Mouse (Mus musculus): Measurements from ENCODE around the gene Fzd7.

Fzd7 gene

GRCm38 (mm10) chr1:59472368-59473180 is 9.7 kb upstream of the Fzd7 start:
- DNase-seq (ENCODE audit: low spot score in 2 of 2): no peak

GRCm38 (mm10) chr1:59473181-59473555 is 9.1 kb upstream of the Fzd7 start:
- DNase-seq (ENCODE audit: low spot score in 2 of 2): no peak

- no peak for DNase-seq (ENCODE audit: low spot score in 2 of 2)
These were observed 6.6 kb upstream of the Fzd7 start for GRCm38 (mm10) chr1:59475618-59476017.

DNA sequence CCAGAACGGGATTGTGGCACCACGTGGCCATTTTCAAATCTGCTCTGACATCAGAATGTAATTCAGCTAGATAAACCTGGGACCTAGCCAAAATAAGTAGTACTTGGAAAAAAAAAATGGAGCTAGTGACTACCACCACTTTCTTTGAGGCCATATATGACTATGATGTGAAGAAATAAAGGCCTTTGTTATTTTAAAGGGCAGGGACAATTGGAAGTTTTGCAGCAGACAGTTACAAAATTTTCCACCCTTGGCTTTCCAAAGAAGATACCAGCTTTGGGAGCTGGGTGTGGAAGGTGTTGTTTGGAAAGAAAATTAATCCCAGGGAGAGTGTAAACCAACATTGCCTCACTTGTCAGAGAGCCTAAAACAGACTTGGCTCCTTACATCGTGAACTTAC is 3.3 kb upstream of the Fzd7 start:
- DNase-seq (ENCODE audit: low spot score in 2 of 2): no peak

GRCm38 (mm10) chr1:59480821-59481455 is 1.3 kb upstream of the Fzd7 start:
- DNase-seq (ENCODE audit: low spot score in 2 of 2): no peak

DNA sequence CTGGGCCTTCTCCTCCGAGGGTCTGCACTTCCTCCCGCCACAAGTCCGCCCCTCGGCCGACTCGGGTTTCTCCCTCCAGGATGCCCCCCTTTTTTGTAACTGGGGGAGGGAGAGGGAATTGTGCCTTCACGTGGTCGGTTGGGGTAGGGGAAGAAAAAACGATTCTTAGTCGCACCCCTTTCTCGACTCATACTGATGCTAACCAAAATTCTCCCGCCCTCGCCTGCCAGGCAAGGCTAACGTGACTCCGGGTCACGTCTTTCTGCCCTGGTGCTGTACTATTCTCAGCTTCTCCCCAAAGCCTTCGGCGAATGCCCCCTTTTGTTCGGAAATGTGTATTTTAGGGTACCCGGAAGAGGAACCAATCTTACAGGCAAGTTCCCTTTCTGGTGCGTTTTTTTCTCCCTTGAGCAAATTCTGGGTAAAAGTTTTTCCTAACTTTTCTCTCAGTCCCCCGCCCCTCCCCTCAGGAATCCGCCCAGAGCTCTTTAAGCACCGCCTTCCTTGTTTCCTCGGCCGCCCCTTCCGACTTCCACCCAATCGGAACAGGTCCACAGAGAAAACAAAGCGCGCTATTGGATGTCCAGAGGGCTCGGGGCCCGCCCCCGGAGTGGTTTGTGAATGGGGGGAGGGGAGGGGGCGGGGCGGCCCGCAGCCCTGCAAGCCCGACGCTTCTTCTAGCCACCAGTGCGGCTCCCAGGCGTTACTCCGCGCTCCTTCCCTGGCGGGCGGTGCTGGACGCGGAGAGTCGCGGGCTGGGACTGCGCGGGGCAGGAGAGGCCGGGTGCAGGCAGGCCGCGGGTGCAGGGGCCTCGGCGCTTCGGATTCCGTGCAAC is 550 bp upstream of the Fzd7 start:
- DNase-seq (ENCODE audit: low spot score in 2 of 2): peak; percentile 82 to 83

- no peak for DNase-seq (ENCODE audit: low spot score in 2 of 2)
These were observed 684 bp downstream of the Fzd7 start for GRCm38 (mm10) chr1:59482696-59483520.

DNA sequence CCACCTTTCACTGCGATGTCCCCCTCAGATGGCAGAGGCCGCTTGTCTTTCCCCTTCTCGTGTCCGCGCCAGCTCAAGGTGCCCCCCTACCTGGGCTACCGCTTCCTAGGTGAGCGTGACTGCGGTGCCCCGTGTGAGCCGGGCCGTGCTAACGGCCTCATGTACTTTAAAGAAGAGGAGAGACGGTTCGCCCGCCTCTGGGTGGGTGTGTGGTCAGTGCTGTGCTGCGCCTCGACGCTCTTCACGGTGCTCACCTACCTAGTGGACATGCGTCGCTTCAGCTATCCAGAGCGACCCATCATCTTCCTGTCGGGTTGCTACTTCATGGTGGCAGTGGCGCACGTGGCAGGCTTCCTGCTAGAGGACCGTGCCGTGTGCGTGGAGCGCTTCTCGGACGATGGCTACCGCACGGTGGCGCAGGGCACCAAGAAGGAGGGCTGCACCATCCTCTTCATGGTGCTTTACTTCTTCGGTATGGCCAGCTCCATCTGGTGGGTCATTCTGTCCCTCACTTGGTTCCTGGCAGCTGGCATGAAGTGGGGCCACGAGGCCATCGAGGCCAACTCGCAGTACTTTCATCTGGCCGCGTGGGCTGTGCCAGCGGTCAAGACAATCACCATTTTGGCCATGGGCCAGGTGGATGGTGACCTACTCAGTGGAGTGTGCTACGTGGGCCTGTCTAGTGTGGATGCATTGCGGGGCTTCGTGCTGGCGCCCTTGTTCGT is 1.5 kb downstream of the Fzd7 start:
- DNase-seq (ENCODE audit: low spot score in 2 of 2): peak; percentile 46 to 56

DNA sequence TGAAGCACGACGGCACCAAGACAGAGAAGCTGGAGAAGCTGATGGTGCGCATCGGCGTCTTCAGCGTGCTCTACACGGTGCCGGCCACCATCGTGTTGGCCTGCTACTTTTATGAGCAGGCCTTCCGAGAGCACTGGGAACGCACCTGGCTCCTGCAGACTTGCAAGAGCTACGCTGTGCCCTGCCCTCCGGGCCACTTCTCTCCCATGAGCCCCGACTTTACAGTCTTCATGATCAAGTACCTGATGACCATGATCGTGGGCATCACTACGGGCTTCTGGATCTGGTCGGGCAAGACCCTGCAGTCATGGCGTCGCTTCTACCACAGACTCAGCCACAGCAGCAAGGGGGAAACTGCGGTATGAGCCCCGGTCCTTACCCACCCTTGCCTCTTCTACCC is 2.1 kb downstream of the Fzd7 start:
- DNase-seq (ENCODE audit: low spot score in 2 of 2): no peak

- DNase-seq (ENCODE audit: low spot score in 2 of 2): no peak
These were observed 2.9 kb downstream of the Fzd7 start for GRCm38 (mm10) chr1:59484791-59485785.

DNA sequence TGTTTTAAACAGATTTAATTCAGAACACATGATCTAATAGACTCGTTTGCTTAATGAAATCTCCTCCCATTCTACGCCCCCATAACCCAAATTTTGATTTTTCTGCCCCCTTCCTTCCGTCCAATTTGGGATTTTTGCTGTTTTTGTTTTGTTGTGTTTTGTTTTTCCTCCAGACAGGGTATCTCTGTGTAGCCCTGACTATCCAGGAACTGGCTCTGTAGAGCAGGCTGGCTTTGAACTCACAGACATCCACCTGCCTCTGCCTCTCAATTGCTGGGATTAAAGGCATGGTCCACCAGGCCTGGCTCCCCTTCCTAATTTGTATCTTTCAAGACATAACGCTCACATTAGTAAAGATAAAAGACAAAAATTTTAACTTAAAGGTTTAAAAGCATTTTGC is 3.6 kb downstream of the Fzd7 start:
- no peak for DNase-seq (ENCODE audit: low spot score in 2 of 2)

DNA sequence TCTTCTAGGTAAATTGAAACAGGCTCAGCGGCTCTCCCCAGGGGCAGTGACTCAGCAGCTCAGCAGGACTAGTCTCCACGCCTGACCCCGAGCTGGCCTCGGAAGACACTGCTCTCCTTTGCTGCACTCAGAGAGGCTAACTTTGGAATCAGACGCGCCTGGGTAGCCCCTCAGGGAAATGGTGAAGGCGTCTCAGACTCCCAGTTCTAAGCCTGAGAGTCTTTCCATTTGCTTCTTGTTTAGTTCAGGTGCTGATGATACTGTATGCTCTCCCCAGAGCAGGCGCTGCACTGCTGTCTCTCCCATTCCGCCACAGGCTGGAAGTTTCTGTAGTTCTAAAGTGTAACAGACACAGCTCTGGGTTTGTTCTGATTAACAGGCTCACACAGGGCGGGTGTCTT is 5.4 kb downstream of the Fzd7 start:
- DNase-seq (ENCODE audit: low spot score in 2 of 2): no peak

DNA sequence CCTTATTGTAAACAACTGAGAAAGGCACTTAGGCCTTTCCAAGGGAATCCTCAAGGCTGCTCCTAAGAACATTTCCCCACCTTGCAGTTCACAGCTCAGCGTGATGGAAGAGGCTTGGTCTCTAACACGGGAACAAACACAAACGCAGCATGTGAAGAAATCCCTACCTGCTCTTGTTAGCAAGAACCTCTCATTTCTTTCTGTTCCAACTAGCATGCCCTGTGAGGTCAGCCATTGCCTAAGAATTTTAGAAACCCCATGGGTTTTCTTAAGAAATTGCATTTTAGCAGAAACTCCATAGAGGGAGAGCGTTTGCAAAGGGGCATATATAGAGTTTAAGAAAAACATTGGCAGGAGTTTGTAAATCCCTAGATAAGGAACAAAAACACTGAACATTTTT is 6.3 kb downstream of the Fzd7 start:
- no peak for DNase-seq (ENCODE audit: low spot score in 2 of 2)

DNA sequence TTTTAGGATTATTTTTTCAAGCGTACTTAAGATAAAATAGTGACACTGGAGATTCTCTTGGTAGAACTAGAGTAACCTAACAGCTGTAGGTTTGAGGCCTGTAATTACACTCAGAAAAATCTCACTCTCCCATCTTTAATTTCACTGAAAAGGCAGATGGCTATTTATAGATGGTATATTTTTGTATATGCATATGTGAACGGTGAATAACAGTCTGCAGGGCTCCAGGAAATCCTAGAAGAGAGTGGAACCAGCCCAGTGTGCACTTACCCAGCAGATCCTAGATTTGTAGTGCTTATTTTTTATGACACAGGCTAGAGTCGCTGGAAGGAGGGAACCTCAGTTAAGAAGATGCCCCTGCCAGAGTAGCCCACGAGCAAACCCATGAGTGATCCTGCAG is 6.8 kb downstream of the Fzd7 start:
- no peak for DNase-seq (ENCODE audit: low spot score in 2 of 2)

DNA sequence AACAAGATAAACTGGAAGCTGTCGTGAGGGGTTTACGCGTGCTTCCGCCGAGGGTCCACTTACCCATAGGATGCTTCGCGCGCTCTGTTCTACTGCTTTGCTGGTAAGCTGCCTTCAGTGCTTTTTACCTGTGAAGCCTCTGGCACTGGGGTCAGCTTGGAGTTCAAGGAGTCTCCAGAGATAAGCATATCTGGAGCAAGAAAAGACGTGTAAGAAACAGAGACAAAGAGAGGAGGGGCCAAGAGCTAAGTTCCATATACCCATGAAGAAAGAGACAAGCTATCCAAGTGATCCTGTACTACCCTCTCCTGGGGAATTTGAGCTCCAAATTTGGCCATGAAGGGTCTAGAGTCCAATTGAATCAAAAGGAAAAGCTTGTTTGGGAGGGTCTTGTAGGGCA is 9.3 kb downstream of the Fzd7 start:
- no peak for DNase-seq (ENCODE audit: low spot score in 2 of 2)

- DNase-seq (ENCODE audit: low spot score in 2 of 2): no peak
These were observed 10.2 kb downstream of the Fzd7 start for GRCm38 (mm10) chr1:59492432-59492831.

- DNase-seq (ENCODE audit: low spot score in 2 of 2): no peak
These were observed 13.7 kb downstream of the Fzd7 start for GRCm38 (mm10) chr1:59495970-59496369.

- no peak for DNase-seq (ENCODE audit: low spot score in 2 of 2)
These were observed 15.8 kb downstream of the Fzd7 start for GRCm38 (mm10) chr1:59497741-59498613.

DNA sequence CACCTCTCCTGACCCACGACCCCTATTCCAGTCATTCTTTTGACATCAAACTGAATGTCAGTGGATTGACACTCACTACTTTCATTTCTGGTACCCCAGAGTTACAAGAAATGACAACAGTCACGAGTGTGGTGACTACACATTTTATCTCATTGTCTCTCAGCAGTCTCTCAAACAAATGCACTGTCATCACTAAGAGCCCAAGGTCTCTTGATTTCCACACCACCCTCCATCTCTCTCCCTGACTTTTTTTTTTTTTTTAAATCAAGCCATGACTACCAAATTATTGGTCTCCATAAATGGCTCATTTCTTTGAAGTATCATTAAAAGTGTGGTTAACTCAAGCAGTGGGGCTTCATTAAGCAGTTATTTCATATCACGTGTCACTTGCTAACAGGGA is 17.1 kb downstream of the Fzd7 start:
- no peak for DNase-seq (ENCODE audit: low spot score in 2 of 2)
